Comparison of ENCODE assay signal across 9 mouse cellular contexts in genomic region chr3:130691596-130692170, GRCm38 (mm10). TPM values are rescaled to one million over a fixed set of nuclear protein-coding genes. Genes with fewer than 3 reads are reported as not detected.
DNase-seq lines count a peak whose midpoint lies in the region; ATAC-seq and TF ChIP-seq lines count a peak whose summit lies in the region.
"Had no signal": no experiment of that assay in that cellular context is flagged by ENCODE, and none has a peak within 500 bp of the region (broad histone marks: within the 10 kb centered on the region; RNA-seq: fewer than 3 reads in every experiment).

No protein-coding gene starts in this region.

- H3K4me1 ChIP-seq in heart, embryonic 11.5 days (ENCODE audit: control insufficient read depth, insufficient read depth, low read length), result peaks cover 7% of the 10 kb centered on the region; the same call in 1 of the 2 replicates
- no peaks in the 10 kb centered on the region; the same call in 1 of the 2 replicates for H3K4me1 ChIP-seq in brown adipose tissue, adult 24 weeks (ENCODE audit: control insufficient read depth, insufficient read depth, insufficient read length, low read length)
- H3K4me1 ChIP-seq in hindbrain, postnatal 0 days (ENCODE audit: insufficient read depth, low read length), result 0 out of 2 replicates have a peak, but pooled peaks cover 3% of the 10 kb centered on the region
- H3K4me1 ChIP-seq in midbrain, embryonic 12.5 days, result peaks cover 9% of the 10 kb centered on the region

- 29% methylated on average over 12 of the region's 12 CpGs for WGBS in heart, embryonic 11.5 days (ENCODE audit: insufficient replicate concordance)
- 25% methylated on average over 12 of the region's 12 CpGs for WGBS in hindbrain, postnatal 0 days
- 46% methylated on average over 12 of the region's 12 CpGs for WGBS in midbrain, embryonic 12.5 days

- peak overlapping the region; percentile 85 for H3K27ac ChIP-seq in heart, embryonic 11.5 days (ENCODE audit: low read depth, low read length)
- H3K27ac ChIP-seq in brown adipose tissue, adult 24 weeks (replicated peaks; ENCODE audit: low read depth, low read length), result peak overlapping the region; percentile 77
- no peak overlapping the region for H3K27ac ChIP-seq in hindbrain, postnatal 0 days
- H3K27ac ChIP-seq in midbrain, embryonic 12.5 days (replicated peaks), result peak overlapping the region; percentile 66; the same call in 1 of the 2 replicates

- TF ChIP-seq CTCF in hindbrain, postnatal 0 days (IDR thresholded peaks at IDR 0.05; ENCODE audit: low read depth), result no peak

- intact Hi-C loops in heart, postnatal 14 days (cut with DNase I), result loop anchor here (2.0 to 10.0 kb wide), 3 partner anchors 84 to 597 kb away; no protein-coding TSS in a partner anchor

- H3K4me2 ChIP-seq in heart, embryonic 11.5 days, result peak overlapping the region; percentile 85
- H3K4me2 ChIP-seq in hindbrain, postnatal 0 days (ENCODE audit: low read depth, low read length), result peak overlapping the region; percentile 71
- peak overlapping the region; percentile 49 for H3K4me2 ChIP-seq in midbrain, embryonic 12.5 days (replicated peaks)

- H3K4me3 ChIP-seq in heart, embryonic 11.5 days (ENCODE audit: low read depth, low read length), result peak overlapping the region; percentile 48
- peak overlapping the region; percentile 60 for H3K4me3 ChIP-seq in brown adipose tissue, adult 24 weeks (ENCODE audit: insufficient read depth, low read depth, low read length)
- peak overlapping the region; percentile 31 for H3K4me3 ChIP-seq in hindbrain, postnatal 0 days (ENCODE audit: low read length)
- peak overlapping the region; percentile 34 for H3K4me3 ChIP-seq in midbrain, embryonic 12.5 days

- H3K36me3 ChIP-seq in heart, embryonic 11.5 days (ENCODE audit: control insufficient read depth, insufficient read depth, low read length), result peaks cover 8% of the 10 kb centered on the region
- no peaks in the 10 kb centered on the region; the same call in 1 of the 2 replicates for H3K36me3 ChIP-seq in hindbrain, postnatal 0 days (ENCODE audit: insufficient read depth, low read length)
- H3K36me3 ChIP-seq in midbrain, embryonic 12.5 days, result peaks cover 23% of the 10 kb centered on the region

- H3K9me3 ChIP-seq in heart, embryonic 11.5 days (replicated peaks; ENCODE audit: control insufficient read depth, low read length), result no peaks in the 10 kb centered on the region
- no peaks in the 10 kb centered on the region for H3K9me3 ChIP-seq in hindbrain, postnatal 0 days (ENCODE audit: low read length)
- no peaks in the 10 kb centered on the region for H3K9me3 ChIP-seq in midbrain, embryonic 12.5 days

- no peak for DNase-seq in heart, postnatal 14 days
- DNase-seq in hindbrain, postnatal 0 days (ENCODE audit: low spot score), result no peak
- DNase-seq in layer of hippocampus, postnatal 25 days (ENCODE audit: extremely low spot score in 1 of 2, low spot score in 1 of 2), result no peak
- no peak for DNase-seq in urinary bladder, adult 2 months (ENCODE audit: low spot score)
- no peak for DNase-seq in spleen, postnatal 4 days (ENCODE audit: low spot score in 2 of 2)

- H3K9ac ChIP-seq in heart, embryonic 11.5 days (ENCODE audit: low read depth, low read length), result peak overlapping the region; percentile 73
- H3K9ac ChIP-seq in hindbrain, postnatal 0 days (replicated peaks; ENCODE audit: low read length), result 0 out of 2 replicates have a peak overlapping the region, but pooled peaks have one; percentile 37
- H3K9ac ChIP-seq in midbrain, embryonic 12.5 days (replicated peaks), result peak overlapping the region; percentile 34; the same call in 1 of the 2 replicates

- H3K27me3 ChIP-seq in heart, embryonic 11.5 days (ENCODE audit: control insufficient read depth, insufficient read depth, low read length), result no peaks in the 10 kb centered on the region
- no peaks in the 10 kb centered on the region for H3K27me3 ChIP-seq in hindbrain, postnatal 0 days (ENCODE audit: insufficient read depth, low read length)
- no peaks in the 10 kb centered on the region for H3K27me3 ChIP-seq in midbrain, embryonic 12.5 days
- H3K27me3 ChIP-seq: CH12.LX had no signal

- ATAC-seq in heart, embryonic 11.5 days (replicated peaks; ENCODE audit: insufficient number of reproducible peaks, low FRiP score, low TSS enrichment), result no peak
- ATAC-seq in hindbrain, postnatal 0 days, result 0 out of 2 replicates have a peak, but pooled peaks have one; percentile 15
- peak; percentile 16; the same call in 1 of the 2 replicates for ATAC-seq in midbrain, embryonic 12.5 days (ENCODE audit: low FRiP score, low read depth)

RNA-seq across cellular contexts. Expression of gene Ostc, which starts 17.6 kb away (rescaled TPM):
- 282 and 300 TPM in 2 replicates for polyA plus RNA-seq in heart, embryonic 11.5 days (2014; fragmentation: Nextera tagmentation; extraction: Ambion mirVana)
- 10 to 100 TPM; 42.1 to 55.0 TPM for total RNA-seq in heart, postnatal 14 days (2021)
- polyA plus RNA-seq in brown adipose tissue, adult 24 weeks (2012; ENCODE audit: insufficient read depth, insufficient read length, missing spikeins), result 23.5 and 25.4 TPM in 2 replicates
- 96.4 and 102 TPM in 2 replicates for total RNA-seq in hindbrain, postnatal 0 days (2014; rRNA removed)
- 182 and 185 TPM in 2 replicates for polyA plus RNA-seq in hindbrain, postnatal 0 days (2015; fragmentation: Nextera tagmentation; extraction: Ambion mirVana)
- 250 and 259 TPM in 2 replicates for polyA plus RNA-seq in midbrain, embryonic 12.5 days (2016; fragmentation: Nextera tagmentation; extraction: Ambion mirVana)
- total RNA-seq in layer of hippocampus, postnatal 25 days (2021), result 10 to 100 TPM; 69.0 to 69.1 TPM
- 89.6 and 103 TPM in 2 replicates for polyA plus RNA-seq in urinary bladder, adult 2 months (2012; rRNA removed)

RNA-seq across cellular contexts. Expression of gene Rpl34, which starts 38.5 kb away (rescaled TPM):
- 614 and 626 TPM in 2 replicates for polyA plus RNA-seq in heart, embryonic 11.5 days (2014; fragmentation: Nextera tagmentation; extraction: Ambion mirVana)
- 100 to 1,000 TPM; 373 to 414 TPM for total RNA-seq in heart, postnatal 14 days (2021)
- polyA plus RNA-seq in brown adipose tissue, adult 24 weeks (2012; ENCODE audit: insufficient read depth, insufficient read length, missing spikeins), result 668 and 733 TPM in 2 replicates
- 572 and 622 TPM in 2 replicates for total RNA-seq in hindbrain, postnatal 0 days (2014; rRNA removed)
- 543 and 545 TPM in 2 replicates for polyA plus RNA-seq in hindbrain, postnatal 0 days (2015; fragmentation: Nextera tagmentation; extraction: Ambion mirVana)
- polyA plus RNA-seq in midbrain, embryonic 12.5 days (2016; fragmentation: Nextera tagmentation; extraction: Ambion mirVana), result 603 and 631 TPM in 2 replicates
- total RNA-seq in layer of hippocampus, postnatal 25 days (2021), result 100 to 1,000 TPM; 320 to 338 TPM
- polyA plus RNA-seq in urinary bladder, adult 2 months (2012; rRNA removed), result 2,153 and 2,445 TPM in 2 replicates
